Mouse (Mus musculus) hindbrain, embryonic 16.5 days (tissue): ENCODE measurements around the gene Hamp. TPM values are rescaled to one million over a fixed set of nuclear protein-coding genes. Genes with fewer than 3 reads are reported as not detected.

Source experiments
- ATAC-seq: fragments of 200-750 bp; cut with Nextera tagmentation; 2 replicates; pipeline ENCODE4 v1.8.0; 2017; ENCODE audit warnings: moderate TSS enrichment, moderate library complexity
- H3K27ac ChIP-seq: fragments of 300-500 bp; sonication (generic); 2 replicates; pipeline ENCODE4 v1.5.1; 2014; ENCODE audit warnings: low read depth, mild to moderate bottlenecking, control low read depth, low read length, moderate library complexity
- H3K27me3 ChIP-seq: fragments of 300-500 bp; sonication (generic); replicated peaks from 2 replicates; pipeline ENCODE4 v1.6.1; 2014; ENCODE audit warnings: low read length; ENCODE audit not compliant: control insufficient read depth, insufficient read depth
- H3K36me3 ChIP-seq: fragments of 300-500 bp; sonication (generic); 2 replicates; pipeline ENCODE4 v1.6.1; 2014; ENCODE audit warnings: mild to moderate bottlenecking, low read length, moderate library complexity, mixed read lengths; ENCODE audit not compliant: control insufficient read depth, insufficient read depth
- H3K4me1 ChIP-seq: fragments of 300-500 bp; sonication (generic); 2 replicates; pipeline ENCODE4 v1.6.1; 2014; ENCODE audit warnings: low read depth, low read length; ENCODE audit not compliant: control insufficient read depth, insufficient read depth
- H3K4me2 ChIP-seq: fragments of 300-500 bp; sonication (generic); 2 replicates; pipeline ENCODE4 v1.6.1; 2014; ENCODE audit warnings: mild to moderate bottlenecking, low read length, control low read depth, moderate library complexity
- H3K4me3 ChIP-seq: fragments of 300-500 bp; sonication (generic); 2 replicates; pipeline ENCODE4 v1.5.1; 2014; ENCODE audit warnings: mild to moderate bottlenecking, low read length, control low read depth, moderate library complexity
- H3K9ac ChIP-seq: fragments of 300-500 bp; sonication (generic); 2 replicates; pipeline ENCODE4 v1.6.1; 2014; ENCODE audit warnings: low read depth, mild to moderate bottlenecking, control low read depth, low read length, moderate library complexity
- H3K9me3 ChIP-seq: fragments of 300-500 bp; sonication (generic); 2 replicates; pipeline ENCODE4 v1.6.1; 2014; ENCODE audit warnings: mild to moderate bottlenecking, low read length, moderate library complexity; ENCODE audit not compliant: control insufficient read depth
- WGBS: fragments of 180-500 bp; shearing (Covaris S2); extraction: QIAGEN DNeasy Blood & Tissue Kit; methylation state at CpG from one replicate; pipeline ENCODE4 v1.1.7; 2014; 5-methylcytosine and 5-hydroxymethylcytosine counted together
- polyA plus RNA-seq: library from polyadenylated mRNA; unstranded; fragments of >200 nt; fragmentation: Nextera tagmentation; extraction: Ambion mirVana; gene quantifications from 2 replicates; pipeline ENCODE4 v1.2.1, GENCODE M21; 2015

The Hamp gene
- not detected in 2 replicates for polyA plus RNA-seq

GRCm38 (mm10) chr7:30943909-30944635 is at the start of gene Hamp:
Gene Hamp (minus strand): TSS chr7:30944032.
- 70% methylated on average over 9 of the region's 9 CpGs for WGBS
- Histone ChIP-seq H3K27me3 (no peaks in the 10 kb centered on the region), H3K36me3 (peaks cover 6% of the 10 kb centered on the region; the same call in 1 of the 2 replicates), H3K9me3 (no peaks in the 10 kb centered on the region), H3K9ac (no peak within 1 kb of the TSS), H3K4me1 (no peaks in the 10 kb centered on the region), H3K4me2 (no peak within 1 kb of the TSS), H3K27ac (no peak within 1 kb of the TSS), H3K4me3 (no peak within 1 kb of the TSS)
- peak; percentile 27; the same call in 1 of the 2 replicates for ATAC-seq

- no peaks in the 10 kb centered on the region for H3K27me3 ChIP-seq
- H3K36me3 ChIP-seq, result no peaks in the 10 kb centered on the region
- no peak overlapping the region for H3K4me3 ChIP-seq
- WGBS, result 82% methylated on average over 5 of the region's 5 CpGs
- H3K4me2 ChIP-seq, result no peak overlapping the region
- no peak for ATAC-seq
- H3K4me1 ChIP-seq, result no peaks in the 10 kb centered on the region
- no peaks in the 10 kb centered on the region; the same call in 1 of the 2 replicates for H3K9me3 ChIP-seq
- H3K9ac ChIP-seq, result no peak overlapping the region
- H3K27ac ChIP-seq, result no peak overlapping the region
Observed at GRCm38 (mm10) chr7:30992148-30992547, 48.3 kb upstream of the Hamp start.

- no peak for ATAC-seq
- H3K4me2 ChIP-seq, result no peak overlapping the region
- H3K9me3 ChIP-seq, result no peaks in the 10 kb centered on the region
- no peak overlapping the region for H3K9ac ChIP-seq
- H3K4me1 ChIP-seq, result no peaks in the 10 kb centered on the region
- no peak overlapping the region for H3K27ac ChIP-seq
- 80% methylated on average over 4 of the region's 4 CpGs for WGBS
- H3K36me3 ChIP-seq, result no peaks in the 10 kb centered on the region
- H3K4me3 ChIP-seq, result no peak overlapping the region
- no peaks in the 10 kb centered on the region for H3K27me3 ChIP-seq
Observed at GRCm38 (mm10) chr7:30988519-30989162, 44.8 kb upstream of the Hamp start.

GRCm38 (mm10) chr7:30985357-30985756 is 41.5 kb upstream of the Hamp start:
- H3K4me3 ChIP-seq, result no peak overlapping the region
- 82% methylated on average over 9 of the region's 9 CpGs for WGBS
- H3K4me1 ChIP-seq, result no peaks in the 10 kb centered on the region
- no peak for ATAC-seq
- no peaks in the 10 kb centered on the region for H3K9me3 ChIP-seq
- H3K4me2 ChIP-seq, result no peak overlapping the region
- no peaks in the 10 kb centered on the region for H3K27me3 ChIP-seq
- H3K36me3 ChIP-seq, result no peaks in the 10 kb centered on the region
- no peak overlapping the region for H3K27ac ChIP-seq
- H3K9ac ChIP-seq, result no peak overlapping the region

- Histone ChIP-seq H3K9ac (no peak overlapping the region), H3K36me3 (no peaks in the 10 kb centered on the region), H3K9me3 (no peaks in the 10 kb centered on the region), H3K4me3 (no peak overlapping the region), H3K27ac (no peak overlapping the region), H3K4me1 (no peaks in the 10 kb centered on the region), H3K4me2 (no peak overlapping the region), H3K27me3 (no peaks in the 10 kb centered on the region)
- 90% methylated on average over 4 of the region's 4 CpGs for WGBS
- no peak for ATAC-seq
Observed at GRCm38 (mm10) chr7:30981703-30982102, 37.9 kb upstream of the Hamp start.

- 0% methylated on average over 34 of the region's 37 CpGs for WGBS
- peak within 1 kb of the TSS; percentile 9; the same call in 1 of the 2 replicates for H3K27ac ChIP-seq
- ATAC-seq, result peak; percentile 74
- H3K4me1 ChIP-seq, result peaks cover 6% of the 10 kb centered on the region; the same call in 1 of the 2 replicates
- peak within 1 kb of the TSS; percentile 36; the same call in 1 of the 2 replicates for H3K9ac ChIP-seq
- H3K36me3 ChIP-seq, result no peaks in the 10 kb centered on the region
- peak within 1 kb of the TSS; percentile 57 for H3K4me2 ChIP-seq
- H3K27me3 ChIP-seq, result peaks cover 13% of the 10 kb centered on the region
- no peaks in the 10 kb centered on the region for H3K9me3 ChIP-seq
- H3K4me3 ChIP-seq, result peak within 1 kb of the TSS; percentile 35
Observed at GRCm38 (mm10) chr7:30973501-30974289, 29.9 kb upstream of the Hamp start, which contains the start of gene Fam187b. Gene Fam187b (plus strand): TSS chr7:30973790.

- Histone ChIP-seq H3K4me1 (peaks cover 6% of the 10 kb centered on the region; the same call in 1 of the 2 replicates), H3K9me3 (no peaks in the 10 kb centered on the region), H3K9ac (peak within 1 kb of the TSS; percentile 36; the same call in 1 of the 2 replicates), H3K4me2 (peak within 1 kb of the TSS; percentile 57), H3K36me3 (no peaks in the 10 kb centered on the region), H3K4me3 (peak within 1 kb of the TSS; percentile 35), H3K27ac (peak within 1 kb of the TSS; percentile 9; the same call in 1 of the 2 replicates), H3K27me3 (peaks cover 13% of the 10 kb centered on the region)
- peak; percentile 61; the same call in 1 of the 2 replicates for ATAC-seq
- WGBS, result under 1% methylated on average over 19 of the region's 19 CpGs
Observed at GRCm38 (mm10) chr7:30973251-30973500, 29.3 kb upstream of the Hamp start, which contains the start of gene Lsr. Gene Lsr (minus strand): TSS chr7:30973464.

- peak overlapping the region; percentile 9; the same call in 1 of the 2 replicates for H3K27ac ChIP-seq
- WGBS, result 4% methylated on average over 41 of the region's 41 CpGs
Observed at GRCm38 (mm10) chr7:30972426-30973250, 28.8 kb upstream of the Hamp start.

More at GRCm38 (mm10) chr7:30972426-30973250, 28.8 kb upstream of the Hamp start:
- H3K9me3 ChIP-seq, result no peaks in the 10 kb centered on the region
- peak overlapping the region; percentile 57 for H3K4me2 ChIP-seq
- H3K36me3 ChIP-seq, result no peaks in the 10 kb centered on the region
- peak overlapping the region; percentile 35 for H3K4me3 ChIP-seq
- peaks cover 6% of the 10 kb centered on the region; the same call in 1 of the 2 replicates for H3K4me1 ChIP-seq
- peak; percentile 31; the same call in 1 of the 2 replicates for ATAC-seq
- H3K27me3 ChIP-seq, result peaks cover 13% of the 10 kb centered on the region
- H3K9ac ChIP-seq, result peak overlapping the region; percentile 36; the same call in 1 of the 2 replicates
